Comparison of ENCODE assay signal across 10 mouse cellular contexts in the genomic region with DNA sequence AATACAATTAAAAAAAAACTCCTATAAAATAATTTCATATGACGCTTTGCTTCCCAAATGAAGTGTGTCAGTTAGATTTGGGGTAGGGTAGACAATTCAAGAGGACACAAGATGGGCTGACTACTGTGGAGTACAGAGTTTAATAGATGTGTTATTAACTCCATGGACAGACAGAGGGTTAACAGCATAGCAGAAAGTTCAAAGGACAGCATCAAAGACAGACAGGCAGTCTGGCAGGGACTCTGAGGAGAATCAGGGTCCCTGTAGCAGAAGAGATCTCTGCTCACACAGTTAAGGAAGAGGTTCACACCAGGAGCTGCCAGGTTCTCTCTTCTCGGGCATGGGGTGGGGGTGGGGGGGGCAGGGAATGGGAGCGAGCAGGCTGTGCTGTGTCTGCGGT. TPM values are rescaled to one million over a fixed set of nuclear protein-coding genes. Genes with fewer than 3 reads are reported as not detected.
DNase-seq lines count a peak whose midpoint lies in the region; ATAC-seq and TF ChIP-seq lines count a peak whose summit lies in the region.
"Had no signal": no experiment of that assay in that cellular context is flagged by ENCODE, and none has a peak within 500 bp of the region (broad histone marks: within the 10 kb centered on the region; RNA-seq: fewer than 3 reads in every experiment).

No protein-coding gene starts in this region.

- H3K36me3 ChIP-seq in heart, postnatal 0 days (replicated peaks; ENCODE audit: control insufficient read depth, insufficient read depth, low read length): no peaks in the 10 kb centered on the region
- H3K36me3 ChIP-seq in midbrain, embryonic 11.5 days (ENCODE audit: control insufficient read depth, insufficient read depth, low read length): no peaks in the 10 kb centered on the region
- no peaks in the 10 kb centered on the region for H3K36me3 ChIP-seq in midbrain, embryonic 13.5 days
- no peaks in the 10 kb centered on the region for H3K36me3 ChIP-seq in embryonic facial prominence, embryonic 15.5 days
- H3K36me3 ChIP-seq in limb, embryonic 11.5 days (ENCODE audit: control insufficient read depth, insufficient read depth, low read length): no peaks in the 10 kb centered on the region

- 0 out of 2 replicates have a peak, but pooled peaks cover 3% of the 10 kb centered on the region for H3K9me3 ChIP-seq in heart, postnatal 0 days (replicated peaks; ENCODE audit: control insufficient read depth, low read length)
- H3K9me3 ChIP-seq in midbrain, embryonic 11.5 days (ENCODE audit: control insufficient read depth, low read length): no peaks in the 10 kb centered on the region
- no peaks in the 10 kb centered on the region for H3K9me3 ChIP-seq in midbrain, embryonic 13.5 days
- H3K9me3 ChIP-seq in embryonic facial prominence, embryonic 15.5 days (replicated peaks): no peaks in the 10 kb centered on the region
- no peaks in the 10 kb centered on the region for H3K9me3 ChIP-seq in limb, embryonic 11.5 days (ENCODE audit: control insufficient read depth, low read length)

- 39% methylated on average over 4 of the region's 4 CpGs for WGBS in heart, postnatal 0 days
- 51% methylated on average over 4 of the region's 4 CpGs for WGBS in midbrain, embryonic 11.5 days
- WGBS in midbrain, embryonic 13.5 days: 34% methylated on average over 4 of the region's 4 CpGs
- WGBS in embryonic facial prominence, embryonic 15.5 days: 28% methylated on average over 4 of the region's 4 CpGs
- 42% methylated on average over 4 of the region's 4 CpGs for WGBS in limb, embryonic 11.5 days

- peak overlapping the region; percentile 21; the same call in 1 of the 2 replicates for H3K4me2 ChIP-seq in heart, postnatal 0 days (ENCODE audit: low read depth, low read length)
- no peak overlapping the region for H3K4me2 ChIP-seq in midbrain, embryonic 11.5 days
- no peak overlapping the region for H3K4me2 ChIP-seq in midbrain, embryonic 13.5 days (replicated peaks)
- H3K4me2 ChIP-seq in embryonic facial prominence, embryonic 15.5 days (replicated peaks): no peak overlapping the region
- H3K4me2 ChIP-seq in limb, embryonic 11.5 days (ENCODE audit: low read depth, severe bottlenecking): no peak overlapping the region

- no peak overlapping the region; the same call in 1 of the 2 replicates for H3K27ac ChIP-seq in heart, postnatal 0 days (ENCODE audit: low read depth)
- peak overlapping the region; percentile 65; the same call in 1 of the 2 replicates for H3K27ac ChIP-seq in midbrain, embryonic 11.5 days (ENCODE audit: low read depth, low read length)
- no peak overlapping the region for H3K27ac ChIP-seq in midbrain, embryonic 13.5 days
- H3K27ac ChIP-seq in embryonic facial prominence, embryonic 15.5 days (replicated peaks): peak overlapping the region; percentile 48; the same call in 1 of the 2 replicates
- H3K27ac ChIP-seq in limb, embryonic 11.5 days (replicated peaks; ENCODE audit: low read depth, low read length): 0 out of 2 replicates have a peak overlapping the region, but pooled peaks have one; percentile 30

- no peaks in the 10 kb centered on the region for H3K27me3 ChIP-seq in heart, postnatal 0 days (ENCODE audit: control insufficient read depth, insufficient read depth, low read length)
- H3K27me3 ChIP-seq in midbrain, embryonic 11.5 days (ENCODE audit: control insufficient read depth, insufficient read depth, low read length): no peaks in the 10 kb centered on the region
- no peaks in the 10 kb centered on the region for H3K27me3 ChIP-seq in midbrain, embryonic 13.5 days
- H3K27me3 ChIP-seq in embryonic facial prominence, embryonic 15.5 days: no peaks in the 10 kb centered on the region
- H3K27me3 ChIP-seq in limb, embryonic 11.5 days (ENCODE audit: control insufficient read depth, insufficient read depth, low read length): no peaks in the 10 kb centered on the region

- TF ChIP-seq CTCF in heart, postnatal 0 days (IDR thresholded peaks at IDR 0.05; ENCODE audit: low read depth): no peak

- H3K4me1 ChIP-seq in heart, postnatal 0 days (ENCODE audit: control insufficient read depth, insufficient read depth): peaks cover 18% of the 10 kb centered on the region; the same call in 1 of the 2 replicates
- H3K4me1 ChIP-seq in midbrain, embryonic 11.5 days (ENCODE audit: control insufficient read depth, insufficient read depth, low read length): peaks cover 10% of the 10 kb centered on the region
- H3K4me1 ChIP-seq in midbrain, embryonic 13.5 days (replicated peaks): peaks cover 12% of the 10 kb centered on the region
- peaks cover 20% of the 10 kb centered on the region for H3K4me1 ChIP-seq in embryonic facial prominence, embryonic 15.5 days
- peaks cover 16% of the 10 kb centered on the region for H3K4me1 ChIP-seq in limb, embryonic 11.5 days (ENCODE audit: control insufficient read depth, insufficient read depth, low read length)

- H3K4me3 ChIP-seq in heart, postnatal 0 days (ENCODE audit: low read depth, low read length): no peak overlapping the region
- H3K4me3 ChIP-seq in midbrain, embryonic 11.5 days (ENCODE audit: low read depth, low read length): no peak overlapping the region
- no peak overlapping the region for H3K4me3 ChIP-seq in midbrain, embryonic 13.5 days (replicated peaks)
- no peak overlapping the region for H3K4me3 ChIP-seq in embryonic facial prominence, embryonic 15.5 days (replicated peaks)
- H3K4me3 ChIP-seq in limb, embryonic 11.5 days (ENCODE audit: low read depth, low read length): no peak overlapping the region
- H3K4me3 ChIP-seq: erythroblast, embryonic 14.5 days had no signal

- DNase-seq in heart, postnatal 0 days (ENCODE audit: low spot score): no peak
- DNase-seq in heart, adult 9 months (ENCODE audit: low spot score in 2 of 2): no peak
- DNase-seq in midbrain, embryonic 11.5 days (ENCODE audit: low spot score, missing footprints): peak; percentile 84
- no peak for DNase-seq in limb, embryonic 11.5 days (ENCODE audit: low spot score)
- no peak for DNase-seq in spleen, adult 18-20 months
- no peak for DNase-seq in adrenal gland, adult 2 months
- DNase-seq: cerebellum, adult 8-10 months had no signal

- TF ChIP-seq EP300 in heart, postnatal 0 days (IDR thresholded peaks at IDR 0.05; ENCODE audit: low read depth): no peak

- ATAC-seq in heart, postnatal 0 days (ENCODE audit: insufficient read depth, low read depth): peak; percentile 10; the same call in 1 of the 2 replicates
- no peak for ATAC-seq in midbrain, embryonic 11.5 days (ENCODE audit: low FRiP score)
- no peak for ATAC-seq in midbrain, embryonic 13.5 days
- no peak for ATAC-seq in embryonic facial prominence, embryonic 15.5 days (ENCODE audit: insufficient number of reproducible peaks, low FRiP score, low TSS enrichment, low read depth)
- 0 out of 2 replicates have a peak, but pooled peaks have one; percentile 13 for ATAC-seq in limb, embryonic 11.5 days (ENCODE audit: insufficient number of reproducible peaks, low FRiP score, low TSS enrichment, low read depth)

- H3K9ac ChIP-seq in heart, postnatal 0 days (replicated peaks; ENCODE audit: low read depth, low read length): no peak overlapping the region
- H3K9ac ChIP-seq in midbrain, embryonic 11.5 days (ENCODE audit: low read length): no peak overlapping the region
- no peak overlapping the region for H3K9ac ChIP-seq in midbrain, embryonic 13.5 days (replicated peaks)
- H3K9ac ChIP-seq in embryonic facial prominence, embryonic 15.5 days: no peak overlapping the region
- H3K9ac ChIP-seq in limb, embryonic 11.5 days (ENCODE audit: low read length): no peak overlapping the region

RNA-seq across cellular contexts. Expression of a gene that starts 51.6 kb away (rescaled TPM):
- 31.5 and 39.8 TPM in 2 replicates for total RNA-seq in heart, postnatal 0 days (2014; rRNA removed; ENCODE audit: low replicate concordance)
- 2.7 and 3.2 TPM in 2 replicates for polyA plus RNA-seq in heart, postnatal 0 days (2015; fragmentation: Nextera tagmentation; extraction: Ambion mirVana)
- 16.7 and 20.3 TPM in 2 replicates for polyA plus RNA-seq in midbrain, embryonic 11.5 days (2014; fragmentation: Nextera tagmentation; extraction: Ambion mirVana)
- 10.4 and 11.0 TPM in 2 replicates for polyA plus RNA-seq in midbrain, embryonic 13.5 days (2015; fragmentation: Nextera tagmentation; extraction: Ambion mirVana)
- 8.3 and 11.2 TPM in 2 replicates for polyA plus RNA-seq in embryonic facial prominence, embryonic 15.5 days (2015; fragmentation: Nextera tagmentation; extraction: Ambion mirVana)
- 8.4 and 9.7 TPM in 2 replicates for polyA plus RNA-seq in limb, embryonic 11.5 days (2014; fragmentation: Nextera tagmentation; extraction: Ambion mirVana)
- total RNA-seq in adrenal gland, adult 2 months (2021): 100 to 1,000 TPM in 1 of 2 experiments, 10 to 100 TPM in 1; 75.1 to 135 TPM
- 153 and 231 TPM in 2 replicates for polyA plus RNA-seq in adrenal gland, adult 2 months (2012; rRNA removed)

Comparison
In these comparisons a context has a peak if more than half of its experiments do, and no peak if none do; other contexts are left out.
1. H3K27ac ChIP-seq: peak in midbrain, embryonic 11.5 days (single experiment), embryonic facial prominence, embryonic 15.5 days (single experiment) and limb, embryonic 11.5 days (single experiment); none in heart, postnatal 0 days (single experiment) and midbrain, embryonic 13.5 days (single experiment).
2. ATAC-seq: peak in heart, postnatal 0 days (single experiment) and limb, embryonic 11.5 days (single experiment); none in midbrain, embryonic 11.5 days (single experiment), midbrain, embryonic 13.5 days (single experiment) and embryonic facial prominence, embryonic 15.5 days (single experiment).